Mouse (Mus musculus) heart, postnatal 10 days (tissue): ENCODE results near the gene Lonp1. TPM values are rescaled to one million over a fixed set of nuclear protein-coding genes. Genes with fewer than 3 reads are reported as not detected.
"Not testable (repeated sequence)": the region's sequence is repeated elsewhere in the genome, so short reads cannot be mapped to it uniquely, and the experiment has no call there.

ENCODE experiments used
- DNase-seq, 2 experiments: peaks; one replicate each; pipeline ENCODE4 v3.0.0; 2021
- intact Hi-C: fragments of 180-260 bp; cut with DNase I; formaldehyde crosslinking; loops from one replicate; pipeline ENCODE4 v1.15.1; 2025
- total RNA-seq, 2 experiments: library from RNA; stranded (reverse); gene quantifications; 2 replicates each; pipeline ENCODE4 v1.2.3; 2021

The Lonp1 gene
- 10 to 100 TPM; 93.9 to 99.2 TPM for total RNA-seq

DNA sequence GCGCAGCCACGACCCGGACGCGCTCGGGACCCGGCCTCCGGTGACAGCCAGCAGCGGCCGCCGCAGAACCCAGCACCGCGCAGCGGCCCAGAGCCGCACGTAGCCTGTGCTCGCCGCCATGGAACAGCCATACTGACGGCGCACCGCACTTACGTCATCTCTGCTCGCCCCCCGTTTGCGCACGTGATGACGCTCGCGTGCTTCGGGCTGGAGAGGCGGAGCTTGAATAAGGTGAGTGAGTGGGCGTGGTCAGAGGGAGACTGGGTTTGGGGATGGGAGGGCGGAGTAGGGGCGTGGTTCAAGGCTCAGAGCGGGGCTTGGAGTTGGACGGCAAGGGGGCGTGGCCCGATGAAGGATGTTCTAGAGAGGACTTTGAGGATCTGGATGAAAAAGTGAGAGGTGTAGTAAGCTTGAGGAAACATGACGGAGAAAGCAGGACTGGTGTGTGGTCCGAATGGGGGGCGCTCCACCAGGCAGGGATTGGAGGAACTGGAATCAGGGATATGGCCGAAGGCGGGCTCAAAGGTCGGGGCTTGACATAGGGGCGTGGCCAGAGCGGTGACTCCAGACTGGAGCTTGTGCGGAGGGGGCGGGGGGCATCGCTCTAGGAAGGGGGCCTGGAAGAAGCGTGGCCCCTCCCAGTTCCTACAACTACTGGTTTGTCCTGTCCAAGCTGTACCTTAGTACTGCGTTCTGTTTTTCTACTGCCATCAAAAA is at the start of gene Lonp1:
Gene Lonp1 (minus strand): TSS at position 134 of the 717 bp plus-strand sequence.
- DNase-seq: peak; percentile 96 to 97
- intact Hi-C loops: loop anchor here (5.0 kb wide), 1 partner anchor 40 kb away; no protein-coding TSS in a partner anchor

DNA sequence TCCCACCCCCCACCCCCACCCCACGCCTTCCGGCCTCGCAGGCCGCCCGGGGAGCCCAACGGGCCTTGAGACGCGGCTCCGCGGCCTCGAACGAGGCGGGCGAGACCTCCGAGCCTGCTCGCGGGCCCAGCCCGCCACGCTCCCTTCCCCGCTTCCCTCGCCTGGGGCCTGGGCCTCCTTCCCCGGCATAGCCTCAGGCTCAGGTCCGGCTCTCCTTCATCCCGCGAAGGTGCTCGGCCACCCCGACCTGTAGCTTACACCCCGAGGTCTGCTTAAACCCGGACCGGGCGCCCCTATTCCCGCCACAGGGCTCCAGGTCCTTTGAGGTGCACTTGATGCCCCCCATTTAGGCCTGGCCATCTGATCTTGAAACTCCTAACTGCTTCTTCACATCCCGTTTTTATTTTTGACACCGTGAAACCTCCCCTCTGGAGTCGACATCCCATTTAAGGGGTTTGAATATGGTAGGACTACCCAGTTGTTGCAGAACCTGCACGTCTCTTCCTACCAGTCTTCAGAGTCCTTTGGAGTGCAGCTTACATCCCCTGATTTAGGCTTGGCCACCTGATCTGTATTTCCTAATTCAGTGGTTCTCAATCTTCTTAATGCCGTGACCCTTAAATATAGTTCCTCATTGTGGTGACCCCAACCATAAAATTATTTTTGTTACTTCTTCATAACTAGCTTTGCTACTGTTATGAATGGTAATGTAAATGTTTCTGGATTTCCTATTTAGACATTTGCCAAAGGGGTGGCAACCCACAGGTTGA is 47.1 kb upstream of the Lonp1 start:
- intact Hi-C loops: no loop called here
- DNase-seq: peak in 1 of 2 experiments; percentile 49

DNA sequence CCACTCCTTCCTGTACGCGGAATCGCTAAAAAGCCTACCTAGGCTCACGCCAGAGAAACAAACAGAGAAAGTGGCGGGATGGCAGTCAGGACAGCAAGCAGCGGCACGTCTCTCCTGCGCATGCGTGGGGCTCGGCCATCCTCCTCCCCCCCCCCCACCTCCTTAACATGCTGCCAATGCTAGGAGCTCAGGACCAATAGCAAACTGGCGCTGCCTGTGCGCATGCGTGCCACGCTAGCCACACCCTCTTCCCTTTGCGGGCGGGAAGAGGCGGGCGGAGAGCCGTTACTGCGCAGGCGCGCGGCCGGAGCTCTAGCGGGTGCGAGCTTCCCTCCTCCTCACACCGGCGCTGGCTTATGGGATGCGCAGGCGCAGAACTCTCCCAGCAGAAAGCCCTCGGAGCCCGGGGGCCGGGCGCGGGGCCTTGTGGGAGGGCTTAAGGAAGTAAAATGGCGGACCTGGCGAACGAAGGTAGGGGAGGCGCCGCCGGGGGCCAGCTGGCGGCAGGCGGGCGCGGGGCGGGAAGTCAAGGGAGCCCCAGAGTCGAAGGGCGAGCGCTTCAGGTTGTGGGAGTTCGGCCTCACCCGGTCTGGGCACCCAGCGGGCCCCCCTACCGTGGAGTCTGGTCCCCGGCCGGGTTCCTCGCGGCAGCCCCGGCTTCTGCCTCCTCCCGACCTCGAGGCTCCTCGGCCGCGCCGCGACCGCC is 46.4 kb upstream of the Lonp1 start, which contains the start of gene Ranbp3:
Gene Ranbp3 (plus strand): TSS at position 354 of the 706 bp plus-strand sequence.
- intact Hi-C loops: no loop called here
- DNase-seq: peak; percentile 99 to 100

DNA sequence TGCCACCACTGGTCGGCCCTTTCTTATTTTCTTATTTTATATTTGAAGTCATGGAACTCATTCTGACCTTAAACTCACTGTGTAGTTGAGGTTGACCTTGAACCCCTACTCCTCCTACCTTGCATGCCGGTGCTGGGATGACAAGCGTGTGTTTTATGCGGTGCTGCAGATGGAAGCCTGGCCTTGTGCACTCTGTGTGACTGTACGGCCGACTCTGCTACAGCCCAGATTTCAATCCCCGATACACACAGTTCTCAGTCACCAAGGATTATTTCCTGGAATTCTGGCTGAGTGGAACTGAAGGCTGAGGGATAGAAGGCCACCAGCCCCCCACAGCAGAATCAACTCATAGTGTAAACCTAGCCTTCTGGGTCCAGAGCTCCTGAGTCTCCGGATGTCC is 43.1 kb upstream of the Lonp1 start:
- intact Hi-C loops: loop anchor here (2.0 to 5.0 kb wide), 4 partner anchors 42 to 312 kb away; partner anchors contain the start of genes Catsperd and Lonp1
- DNase-seq: no peak

DNA sequence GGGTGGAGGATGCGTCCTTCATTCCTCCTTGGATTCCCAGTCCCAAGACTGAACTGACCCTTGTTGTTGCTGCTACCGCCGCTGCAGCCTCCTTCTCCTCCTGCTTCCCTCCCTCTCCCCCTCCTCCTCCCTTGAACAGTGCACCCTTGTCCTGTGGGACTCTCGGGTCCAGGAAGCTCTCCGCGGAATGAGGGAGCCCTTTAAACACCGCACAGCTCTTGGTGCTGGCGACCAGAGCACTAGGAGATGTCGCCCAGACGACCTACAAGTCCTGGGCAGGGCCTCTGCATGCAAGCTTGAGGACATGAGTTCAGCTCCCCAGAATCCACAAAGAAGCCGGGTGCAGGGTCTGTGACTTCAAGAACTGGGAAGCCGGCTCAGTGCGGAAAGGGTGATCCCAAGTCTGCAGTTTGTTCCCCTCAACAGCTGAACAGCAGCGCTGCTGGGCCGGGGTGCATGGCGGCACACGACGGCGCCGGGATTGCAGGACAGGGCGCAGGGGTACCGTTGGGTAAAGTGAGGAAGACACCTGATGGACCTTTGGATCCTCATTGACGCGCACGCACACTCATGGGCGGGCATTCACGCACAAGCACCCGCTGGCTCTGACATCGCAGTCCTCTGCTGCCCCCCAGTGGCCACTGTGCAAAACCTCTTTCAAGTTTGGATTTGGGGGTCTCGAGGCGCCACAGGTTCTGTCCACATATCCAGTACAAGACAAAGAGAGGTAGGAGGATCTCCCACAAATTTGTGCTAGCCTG is 41.9 kb upstream of the Lonp1 start:
- DNase-seq: peak; percentile 83 to 93
- intact Hi-C loops: loop anchor here (2.0 to 5.0 kb wide), 4 partner anchors 41 to 311 kb away; partner anchors contain the start of genes Catsperd and Lonp1

DNA sequence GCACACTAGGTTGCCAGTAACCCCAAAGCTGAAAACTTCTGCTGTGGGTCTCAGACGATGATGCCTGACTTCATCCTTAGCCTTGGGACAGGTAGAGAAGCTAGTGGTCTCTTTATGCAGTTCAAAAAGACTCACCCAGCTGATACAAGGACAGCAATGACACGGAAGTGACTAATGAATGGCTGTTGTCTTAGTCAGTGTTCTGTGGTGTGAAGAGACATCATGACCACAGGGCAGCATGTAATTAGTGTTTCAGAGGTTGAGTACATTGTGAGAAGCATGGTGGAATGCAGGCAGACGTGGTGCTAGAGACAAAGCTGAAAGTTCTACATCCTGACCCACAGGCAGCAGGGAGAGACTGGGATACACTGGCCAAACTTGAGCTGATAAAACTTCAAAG is 40.9 kb upstream of the Lonp1 start:
- intact Hi-C loops: loop anchor here (1.0 to 5.0 kb wide), 4 partner anchors 40 to 310 kb away; partner anchors contain the start of genes Catsperd, Lonp1 and Rpl36
- DNase-seq: no peak

DNA sequence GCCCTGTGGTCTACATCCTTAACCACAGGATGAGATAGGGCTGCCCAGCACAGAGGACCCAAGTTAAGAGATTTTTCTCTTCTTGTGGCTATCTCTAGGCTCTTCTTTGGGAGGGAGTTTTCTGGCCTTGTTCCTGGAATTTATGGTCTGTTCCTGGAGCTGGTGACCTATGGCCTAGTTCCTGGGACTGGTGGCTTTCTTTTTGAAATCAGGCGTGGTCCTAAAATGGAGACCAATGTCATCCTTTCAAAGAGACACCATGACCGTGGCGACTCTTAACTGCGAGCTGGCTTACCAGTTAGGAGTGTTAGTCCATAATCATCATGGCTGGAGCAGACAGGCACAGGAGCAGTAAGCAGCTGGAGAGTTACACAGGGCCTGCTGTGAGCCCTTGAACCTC is 39.7 kb upstream of the Lonp1 start:
- no peak for DNase-seq
- intact Hi-C loops: loop anchor here (5.0 kb wide), 3 partner anchors 39 to 309 kb away; partner anchors contain the start of genes Catsperd and Lonp1

DNA sequence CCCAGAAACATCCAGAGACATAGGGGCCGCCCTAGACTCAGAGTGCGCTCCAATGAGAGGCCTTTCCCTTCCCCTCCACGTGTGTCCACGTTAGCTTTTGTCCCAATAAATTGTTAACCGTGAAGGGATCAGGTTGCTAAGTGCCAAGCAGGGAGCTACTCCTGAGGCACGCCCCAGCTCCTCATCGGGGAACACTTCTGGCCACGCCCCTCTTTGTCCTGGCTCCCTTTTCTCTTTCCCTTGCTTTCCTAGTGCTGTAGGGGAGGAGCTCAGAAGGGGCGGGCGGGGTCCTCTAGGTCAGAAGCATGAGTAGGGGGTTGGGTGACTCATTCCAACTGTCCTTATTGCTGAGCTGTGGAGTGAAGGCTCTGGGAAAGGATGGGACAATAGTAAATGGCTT is 37.6 kb upstream of the Lonp1 start:
- intact Hi-C loops: no loop called here
- DNase-seq: no peak

DNA sequence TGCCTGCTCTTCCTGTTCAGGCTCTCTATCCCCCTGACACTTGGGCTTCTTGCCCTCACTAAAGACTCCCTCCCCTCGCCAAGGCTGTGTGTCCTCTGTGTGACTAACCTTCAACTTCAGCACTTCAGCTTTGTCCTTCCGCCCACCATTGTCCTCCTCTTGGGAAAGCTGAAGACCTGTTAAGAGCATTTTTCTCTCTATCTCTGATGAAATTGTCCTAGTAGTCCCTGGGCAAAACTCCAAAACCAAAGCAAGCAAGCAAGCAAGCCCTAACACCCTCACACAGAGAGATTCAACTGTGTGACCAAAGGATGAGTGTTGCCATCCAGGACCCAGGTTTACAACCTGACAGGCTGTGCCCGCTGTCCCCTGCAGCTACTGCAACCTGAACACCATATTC is 37.0 kb upstream of the Lonp1 start:
- intact Hi-C loops: no loop called here
- DNase-seq: no peak

DNA sequence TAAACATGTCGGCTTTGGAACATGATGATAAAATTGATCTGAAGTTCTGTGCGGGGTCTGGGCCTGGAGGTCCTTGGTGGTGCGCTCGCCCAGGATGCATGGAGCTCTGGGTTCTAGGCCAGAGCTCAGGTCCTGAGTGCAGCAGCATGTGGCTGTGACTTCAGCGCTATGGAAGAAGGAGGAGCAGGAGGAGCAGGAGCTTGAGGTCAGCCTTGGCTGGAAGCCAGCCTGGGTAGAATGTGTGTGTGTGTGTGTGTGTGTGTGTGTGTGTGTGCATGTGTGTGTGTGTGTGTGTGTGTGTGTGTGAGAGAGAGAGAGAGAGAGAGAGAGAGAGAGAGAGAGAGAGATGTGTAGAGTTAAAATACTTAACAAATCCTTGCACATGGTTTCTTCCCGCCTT is 29.5 kb upstream of the Lonp1 start:
- no peak for DNase-seq
- intact Hi-C loops: no loop called here

DNA sequence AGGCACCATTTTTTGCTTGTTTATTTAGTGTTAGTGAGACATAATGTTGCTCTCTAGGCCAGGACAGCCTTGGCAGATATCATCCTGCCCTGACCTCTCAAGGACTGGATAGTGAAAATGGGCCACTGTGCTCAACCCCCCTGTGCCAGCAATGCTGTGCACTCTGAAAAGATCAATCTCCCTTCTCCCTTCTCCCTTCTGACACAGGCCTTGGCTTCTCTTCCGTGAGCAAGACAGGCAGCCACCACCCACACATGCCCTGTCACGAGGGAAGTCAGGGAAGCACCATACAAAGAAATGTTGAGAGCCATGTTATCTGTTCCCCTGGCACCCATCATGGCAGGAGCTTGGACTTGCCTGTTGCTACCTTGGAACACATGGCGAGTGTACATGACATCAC is 28.6 kb upstream of the Lonp1 start:
- intact Hi-C loops: no loop called here
- no peak for DNase-seq

DNA sequence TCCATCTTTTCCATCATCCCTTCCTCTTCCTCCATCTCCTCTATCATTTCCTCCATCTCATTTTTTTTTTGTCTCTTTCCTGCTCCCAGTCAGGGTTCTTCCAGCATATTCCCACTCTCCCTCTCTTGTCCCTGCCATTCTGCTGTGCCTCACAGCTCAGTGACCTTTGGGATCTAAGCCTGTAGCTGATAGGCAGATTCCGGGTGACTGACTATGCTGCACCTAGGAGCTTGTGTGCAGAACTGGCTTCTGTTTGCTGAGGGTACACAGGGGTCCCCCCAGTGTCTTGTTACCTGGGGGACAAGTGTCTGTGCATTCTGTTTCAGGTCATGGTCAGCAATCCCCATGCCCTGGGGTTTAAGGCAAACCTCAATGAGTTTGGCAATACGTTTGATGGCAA is 28.1 kb upstream of the Lonp1 start:
- DNase-seq: no peak

DNA sequence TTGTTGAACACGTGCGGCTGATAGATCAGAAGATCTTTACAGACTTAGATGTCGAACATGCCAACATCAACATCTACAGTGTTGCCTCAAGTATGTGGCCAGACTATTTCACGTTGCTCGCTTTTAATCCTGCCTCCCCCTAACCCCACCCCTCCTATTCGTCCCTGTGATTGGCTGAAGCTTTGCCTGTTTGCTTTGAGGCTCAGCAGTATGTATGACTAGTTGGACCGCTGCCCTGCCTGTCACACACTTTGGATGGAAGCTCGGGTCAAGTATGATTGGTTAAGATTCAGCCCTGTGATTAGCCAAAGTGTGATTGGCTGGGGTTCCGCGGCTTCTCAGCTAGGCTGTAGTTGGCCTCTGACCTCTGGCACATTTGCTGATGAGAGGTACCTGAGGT is 25.1 kb upstream of the Lonp1 start:
- DNase-seq: no peak
- intact Hi-C loops: no loop called here

More for the DNA sequence above, 28.1 kb upstream of the Lonp1 start:
- intact Hi-C loops: no loop called here

DNA sequence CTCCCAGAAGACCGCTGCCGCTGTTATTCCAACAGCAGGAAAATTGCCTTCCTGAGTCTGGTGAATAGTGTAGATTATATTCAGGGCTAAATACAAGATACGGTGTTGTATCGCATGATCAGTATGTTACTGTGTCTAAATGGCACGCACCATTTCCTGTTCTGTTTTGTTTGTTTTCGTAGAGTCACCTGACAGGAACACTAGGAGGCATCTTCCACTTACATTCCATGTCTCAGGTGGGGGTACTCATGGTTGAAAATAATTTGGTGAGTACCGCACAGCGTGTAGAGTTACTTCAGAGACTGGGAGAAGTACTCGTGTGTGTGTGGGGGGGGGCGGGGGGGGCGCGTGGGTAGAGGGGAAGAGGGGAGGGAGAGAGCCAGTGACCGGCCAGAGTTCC is 20.9 kb upstream of the Lonp1 start:
- no peak for DNase-seq
- intact Hi-C loops: no loop called here

DNA sequence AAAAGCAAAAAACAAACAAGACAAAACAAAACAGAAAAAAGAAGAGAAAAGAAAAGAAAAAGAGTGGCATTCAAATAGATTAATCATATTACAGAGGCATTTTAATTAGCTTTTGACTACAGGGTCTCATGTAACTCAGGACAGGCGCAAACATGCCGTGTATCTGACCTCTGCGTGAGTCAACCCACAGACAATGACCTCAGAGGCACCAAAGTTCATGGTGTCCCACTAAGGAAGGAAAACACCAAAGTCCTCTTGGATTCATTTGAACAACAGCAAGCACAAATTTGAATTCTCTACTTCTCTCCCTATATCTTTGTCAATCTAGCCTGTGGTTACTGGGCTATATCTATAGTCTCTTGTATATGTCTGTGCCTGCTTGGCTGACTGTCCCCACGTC is 16.6 kb upstream of the Lonp1 start:
- DNase-seq: no peak
- intact Hi-C loops: no loop called here

DNA sequence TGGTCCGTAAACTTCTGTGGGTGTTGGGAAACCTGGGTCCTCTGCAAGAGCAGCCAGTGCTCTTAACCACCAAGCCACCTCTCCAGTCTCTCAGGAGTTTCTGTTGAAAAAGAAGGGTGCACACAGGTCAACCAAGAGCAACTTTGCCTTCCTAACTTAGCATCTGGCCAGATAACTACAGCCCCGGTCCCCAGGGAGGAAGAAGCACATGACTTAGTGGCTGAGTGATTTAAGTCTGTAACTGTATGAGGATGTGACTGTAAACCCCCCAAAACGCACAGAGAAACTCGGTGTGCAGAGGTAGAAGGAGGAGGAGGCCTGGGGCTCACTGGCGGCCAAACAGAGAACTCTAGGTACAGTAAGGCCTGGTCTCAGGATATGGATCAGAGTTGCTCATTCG is 7.3 kb upstream of the Lonp1 start:
- intact Hi-C loops: no loop called here
- DNase-seq: no peak

DNA sequence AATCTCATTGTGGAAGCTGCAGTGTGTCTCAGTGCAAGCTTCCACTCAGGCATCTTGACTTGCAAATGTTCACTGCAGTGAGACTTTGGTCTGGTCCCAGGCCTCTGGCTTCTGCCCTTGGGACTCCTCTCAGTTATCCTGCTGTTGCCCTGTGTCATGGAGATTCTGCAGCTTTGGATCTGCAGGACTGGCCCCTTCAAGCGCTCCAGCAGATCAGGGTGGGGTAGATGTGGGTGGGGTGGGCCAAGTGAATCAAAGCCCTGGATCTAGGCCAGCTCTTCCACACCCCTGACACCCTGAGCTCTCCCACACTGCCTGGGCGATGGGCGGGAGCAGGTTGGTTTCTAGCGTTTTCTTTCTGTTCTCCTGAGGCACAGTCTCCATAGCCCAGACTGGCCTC is 5.1 kb upstream of the Lonp1 start:
- no peak for DNase-seq
- intact Hi-C loops: no loop called here

DNA sequence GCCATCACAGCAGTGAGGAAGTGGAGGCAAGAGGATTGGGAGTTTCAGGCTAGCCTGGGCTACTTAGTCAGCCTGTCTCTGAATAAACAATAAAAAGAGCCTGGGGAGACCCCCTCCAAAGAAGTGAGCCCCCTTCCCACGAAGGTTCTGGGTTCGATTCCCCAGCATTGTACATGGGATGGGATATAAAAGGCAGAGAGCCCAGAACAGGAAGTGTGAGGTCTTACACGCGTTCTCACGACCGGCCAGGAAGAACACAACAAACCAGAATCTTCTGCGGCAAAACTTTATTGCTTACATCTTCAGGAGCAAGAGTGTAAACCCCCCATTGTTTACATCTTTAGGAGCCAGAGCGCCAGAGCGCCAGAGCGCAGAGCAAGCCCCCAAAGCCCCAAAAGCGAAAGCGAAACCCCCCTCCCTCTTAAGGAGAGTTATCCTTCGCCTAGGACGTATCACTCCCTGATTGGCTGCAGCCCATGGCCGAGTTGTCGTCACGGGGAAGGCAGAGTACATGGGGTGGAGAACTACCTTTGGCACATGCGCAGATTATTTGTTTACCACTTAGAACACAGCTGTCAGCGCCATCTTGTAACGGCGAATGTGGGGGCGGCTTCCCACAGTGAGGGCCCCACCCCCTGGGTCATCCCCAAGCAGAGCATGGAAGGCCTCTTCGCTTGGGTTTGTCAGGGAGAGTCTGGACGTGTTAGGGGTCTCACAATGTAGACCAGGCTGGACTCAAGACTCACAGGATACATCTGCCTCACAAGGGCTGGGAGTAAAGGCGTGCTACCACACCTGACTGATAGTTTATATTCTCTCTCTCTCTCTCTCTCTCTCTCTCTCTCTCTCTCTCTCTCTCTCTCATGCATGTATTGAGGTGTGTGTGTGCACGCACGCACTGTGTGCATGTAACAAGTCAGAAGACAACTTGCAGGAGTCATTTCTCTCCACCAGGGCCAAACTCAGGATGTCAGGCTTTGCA is 3.4 kb upstream of the Lonp1 start:
- not testable (repeated sequence) for DNase-seq
- intact Hi-C loops: loop anchor here (5.0 kb wide), 1 partner anchor 37 kb away; no protein-coding TSS in a partner anchor
